Mouse (Mus musculus): ENCODE measurements around the gene Nr4a1. TPM values are rescaled to one million over a fixed set of nuclear protein-coding genes. Genes with fewer than 3 reads are reported as not detected.

Nr4a1 gene
- total RNA-seq (2021), result 10 to 100 TPM; 12.1 to 45.3 TPM
- 17.0 and 23.8 TPM in 2 replicates for polyA plus RNA-seq (2012; rRNA removed)
- long read RNA-seq, partial matches to known transcripts, result 3 of 12 reads
- long read RNA-seq, other reads (novel, unspliced or antisense), result 3 of 12 reads

GRCm38 (mm10) chr15:101253886-101254795, at the start of gene Nr4a1:
Nr4a1 (plus strand) TSS chr15:101254269.
- Histone ChIP-seq H3K9ac (ENCODE audit: low read depth, low read length) (peak within 1 kb of the TSS; percentile 80), H3K36me3 (ENCODE audit: control insufficient read depth, insufficient read depth, low read length) (no peaks in the 10 kb centered on the region), H3K27ac (peak within 1 kb of the TSS; percentile 80), H3K4me3 (peak within 1 kb of the TSS; percentile 73), H3K79me2 (replicated peaks; ENCODE audit: control insufficient read depth, insufficient read depth, low read length) (no peaks in the 10 kb centered on the region), H3K4me1 (ENCODE audit: control insufficient read depth, insufficient read depth, low read length) (peaks cover 6% of the 10 kb centered on the region), H3K27me3 (ENCODE audit: control insufficient read depth, insufficient read depth, low read length) (no peaks in the 10 kb centered on the region)
- peak; percentile 88 to 91 for DNase-seq
- 3% methylated on average over 80 of the region's 82 CpGs for WGBS
- intact Hi-C loops (cut with DNase I), result no loop called here
- TF ChIP-seq CTCF (IDR thresholded peaks at IDR 0.05), result no peak
- peak; percentile 34; the same call in 1 of the 2 replicates for TF ChIP-seq EP300 (IDR thresholded peaks at IDR 0.05; ENCODE audit: insufficient read depth, low read depth, low read length)
- TF ChIP-seq POLR2A (IDR thresholded peaks at IDR 0.05; ENCODE audit: insufficient read depth, low read depth, low read length), result peak; percentile 35; the same call in 1 of the 2 replicates

- TF ChIP-seq CTCF (IDR thresholded peaks at IDR 0.05) (no peak), POLR2A (IDR thresholded peaks at IDR 0.05; ENCODE audit: insufficient read depth, low read depth, low read length) (no peak), EP300 (IDR thresholded peaks at IDR 0.05; ENCODE audit: insufficient read depth, low read depth, low read length) (no peak)
- Histone ChIP-seq H3K79me2 (replicated peaks; ENCODE audit: control insufficient read depth, insufficient read depth, low read length) (no peaks in the 10 kb centered on the region), H3K36me3 (ENCODE audit: control insufficient read depth, insufficient read depth, low read length) (no peaks in the 10 kb centered on the region), H3K4me3 (no peak overlapping the region), H3K27ac (no peak overlapping the region), H3K27me3 (ENCODE audit: control insufficient read depth, insufficient read depth, low read length) (no peaks in the 10 kb centered on the region), H3K9ac (ENCODE audit: low read depth, low read length) (no peak overlapping the region), H3K4me1 (ENCODE audit: control insufficient read depth, insufficient read depth, low read length) (no peaks in the 10 kb centered on the region)
- DNase-seq, result no peak
- intact Hi-C loops (cut with DNase I), result no loop called here
- 84% methylated on average over 7 of the region's 7 CpGs for WGBS
These were observed 49.3 kb upstream of the Nr4a1 start for GRCm38 (mm10) chr15:101204781-101205180.

- Histone ChIP-seq H3K4me1 (ENCODE audit: control insufficient read depth, insufficient read depth, low read length) (peaks cover 4% of the 10 kb centered on the region; the same call in 1 of the 2 replicates), H3K27ac (no peak overlapping the region), H3K9ac (ENCODE audit: low read depth, low read length) (no peak overlapping the region), H3K79me2 (replicated peaks; ENCODE audit: control insufficient read depth, insufficient read depth, low read length) (no peaks in the 10 kb centered on the region), H3K27me3 (ENCODE audit: control insufficient read depth, insufficient read depth, low read length) (no peaks in the 10 kb centered on the region), H3K4me3 (no peak overlapping the region), H3K36me3 (ENCODE audit: control insufficient read depth, insufficient read depth, low read length) (no peaks in the 10 kb centered on the region)
- 0 out of 2 replicates have a peak, but pooled peaks have one; percentile 13 for TF ChIP-seq EP300 (IDR thresholded peaks at IDR 0.05; ENCODE audit: insufficient read depth, low read depth, low read length)
- no peak for TF ChIP-seq POLR2A (IDR thresholded peaks at IDR 0.05; ENCODE audit: insufficient read depth, low read depth, low read length)
- TF ChIP-seq CTCF (IDR thresholded peaks at IDR 0.05), result peak; percentile 88
- no peak for DNase-seq
- WGBS, result 64% methylated on average over 6 of the region's 6 CpGs
- intact Hi-C loops (cut with DNase I), result loop anchor here (1.0 kb wide), 1 partner anchor 27 kb away; no protein-coding TSS in a partner anchor
These were observed 43.8 kb upstream of the Nr4a1 start for GRCm38 (mm10) chr15:101210228-101210627.

GRCm38 (mm10) chr15:101210998-101211613, 43.0 kb upstream of the Nr4a1 start:
- H3K79me2 ChIP-seq (replicated peaks; ENCODE audit: control insufficient read depth, insufficient read depth, low read length), result no peaks in the 10 kb centered on the region
- TF ChIP-seq CTCF (IDR thresholded peaks at IDR 0.05) (no peak), EP300 (IDR thresholded peaks at IDR 0.05; ENCODE audit: insufficient read depth, low read depth, low read length) (peak; percentile 23; the same call in 1 of the 2 replicates), POLR2A (IDR thresholded peaks at IDR 0.05; ENCODE audit: insufficient read depth, low read depth, low read length) (no peak)
- no peaks in the 10 kb centered on the region for H3K27me3 ChIP-seq (ENCODE audit: control insufficient read depth, insufficient read depth, low read length)
- peak; percentile 51 to 57 for DNase-seq
- WGBS, result 69% methylated on average over 14 of the region's 14 CpGs
- H3K4me1 ChIP-seq (ENCODE audit: control insufficient read depth, insufficient read depth, low read length), result peaks cover 4% of the 10 kb centered on the region; the same call in 1 of the 2 replicates
- H3K4me3 ChIP-seq, result no peak overlapping the region
- no peak overlapping the region for H3K9ac ChIP-seq (ENCODE audit: low read depth, low read length)
- intact Hi-C loops (cut with DNase I), result loop anchor here (1.0 kb wide), 1 partner anchor 26 kb away; no protein-coding TSS in a partner anchor
- H3K27ac ChIP-seq, result no peak overlapping the region
- H3K36me3 ChIP-seq (ENCODE audit: control insufficient read depth, insufficient read depth, low read length), result no peaks in the 10 kb centered on the region

- Histone ChIP-seq H3K27ac (no peak overlapping the region), H3K36me3 (ENCODE audit: control insufficient read depth, insufficient read depth, low read length) (no peaks in the 10 kb centered on the region)
- DNase-seq, result peak in 1 of 2 experiments; percentile 64
These were observed 41.6 kb upstream of the Nr4a1 start for GRCm38 (mm10) chr15:101212435-101212834.

More at GRCm38 (mm10) chr15:101212435-101212834, 41.6 kb upstream of the Nr4a1 start:
- Histone ChIP-seq H3K9ac (ENCODE audit: low read depth, low read length) (no peak overlapping the region), H3K4me3 (no peak overlapping the region), H3K4me1 (ENCODE audit: control insufficient read depth, insufficient read depth, low read length) (peaks cover 4% of the 10 kb centered on the region; the same call in 1 of the 2 replicates), H3K79me2 (replicated peaks; ENCODE audit: control insufficient read depth, insufficient read depth, low read length) (no peaks in the 10 kb centered on the region), H3K27me3 (ENCODE audit: control insufficient read depth, insufficient read depth, low read length) (no peaks in the 10 kb centered on the region)
- intact Hi-C loops (cut with DNase I), result no loop called here
- 48% methylated on average over 14 of the region's 14 CpGs for WGBS
- TF ChIP-seq EP300 (IDR thresholded peaks at IDR 0.05; ENCODE audit: insufficient read depth, low read depth, low read length) (no peak), POLR2A (IDR thresholded peaks at IDR 0.05; ENCODE audit: insufficient read depth, low read depth, low read length) (no peak), CTCF (IDR thresholded peaks at IDR 0.05) (no peak)

Measured in heart, adult 2 months (tissue).